Comparison of ENCODE assay signal across 25 mouse cellular contexts in the genomic region with DNA sequence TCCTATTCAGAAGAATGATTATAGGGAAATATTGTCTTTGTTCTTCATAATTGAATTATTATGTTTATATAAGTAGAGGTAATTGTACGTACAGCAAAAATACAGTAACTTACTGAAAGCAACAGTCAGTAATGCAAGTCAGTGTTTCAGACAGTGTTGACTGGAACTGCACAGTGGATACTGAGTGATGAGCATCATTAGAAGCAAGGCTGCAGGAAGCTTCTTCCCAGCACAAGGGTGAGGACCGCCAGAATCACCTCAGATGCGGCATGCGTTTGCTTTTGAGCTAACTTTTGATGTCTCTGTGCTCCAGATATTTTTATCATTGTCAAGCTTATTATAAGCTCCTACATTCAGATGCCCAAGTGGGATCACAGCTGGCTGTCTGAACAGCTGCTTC.
"Had no signal": no experiment of that assay in that cellular context is flagged by ENCODE, and none has a peak within 500 bp of the region (broad histone marks: within the 10 kb centered on the region; RNA-seq: fewer than 3 reads in every experiment).

No protein-coding gene starts in this region.

- H3K9ac ChIP-seq: heart, embryonic 12.5 days; hindbrain, embryonic 13.5 days; hindbrain, embryonic 15.5 days; kidney, embryonic 15.5 days; limb, embryonic 13.5 days; limb, embryonic 15.5 days; liver, embryonic 12.5 days had no signal

- H3K9me3 ChIP-seq: heart, embryonic 10.5 days; heart, embryonic 12.5 days; hindbrain, embryonic 13.5 days; hindbrain, embryonic 15.5 days; kidney, embryonic 15.5 days; limb, embryonic 13.5 days; limb, embryonic 15.5 days; liver, embryonic 12.5 days had no signal

- H3K36me3 ChIP-seq: heart, embryonic 10.5 days; heart, embryonic 12.5 days; hindbrain, embryonic 13.5 days; hindbrain, embryonic 15.5 days; kidney, embryonic 15.5 days; limb, embryonic 13.5 days; limb, embryonic 15.5 days; liver, embryonic 12.5 days had no signal

- H3K4me1 ChIP-seq: heart, embryonic 10.5 days; heart, embryonic 12.5 days; hindbrain, embryonic 13.5 days; hindbrain, embryonic 15.5 days; kidney, embryonic 15.5 days; limb, embryonic 13.5 days; limb, embryonic 15.5 days; liver, embryonic 12.5 days had no signal

- ATAC-seq: hindbrain, postnatal 0 days; intestine, embryonic 16.5 days; liver, embryonic 12.5 days had no signal

- H3K27ac ChIP-seq: gastrocnemius, adult 2 months; heart, embryonic 10.5 days; hindbrain, embryonic 13.5 days; hindbrain, embryonic 15.5 days; hindbrain, postnatal 0 days; kidney, embryonic 15.5 days; kidney, postnatal 0 days; limb, embryonic 13.5 days; limb, embryonic 15.5 days; liver, embryonic 12.5 days had no signal

- DNase-seq: gastrocnemius, adult 2 months; gastrocnemius, postnatal 10 days; gastrocnemius, postnatal 25 days; heart, adult 18-20 months; heart, postnatal 10 days; heart, postnatal 4 days; kidney, adult 11 months; kidney, adult 2 months; kidney, adult 9 months; kidney, postnatal 14 days; kidney, postnatal 36 days; layer of hippocampus, adult 9-11 months; layer of hippocampus, postnatal 36 days; left cerebral cortex, postnatal 4 days had no signal

- H3K27me3 ChIP-seq: heart, embryonic 12.5 days; hindbrain, embryonic 13.5 days; hindbrain, embryonic 15.5 days; kidney, embryonic 15.5 days; limb, embryonic 13.5 days; limb, embryonic 15.5 days; liver, embryonic 12.5 days had no signal

- H3K4me2 ChIP-seq: heart, embryonic 12.5 days; hindbrain, embryonic 13.5 days; hindbrain, embryonic 15.5 days; kidney, embryonic 15.5 days; limb, embryonic 13.5 days; limb, embryonic 15.5 days; liver, embryonic 12.5 days had no signal

- H3K4me3 ChIP-seq: gastrocnemius, adult 2 months; heart, embryonic 10.5 days; heart, embryonic 12.5 days; hindbrain, embryonic 13.5 days; hindbrain, embryonic 15.5 days; kidney, embryonic 15.5 days; limb, embryonic 13.5 days; limb, embryonic 15.5 days; liver, embryonic 12.5 days had no signal
